Mouse (Mus musculus) embryonic fibroblast, embryonic 13.5 days (primary cell): ENCODE data around the gene Sirpa. TPM values are rescaled to one million over a fixed set of nuclear protein-coding genes. Genes with fewer than 3 reads are reported as not detected.

ENCODE experiments used
- H3K27ac ChIP-seq: 2 replicates; pipeline ENCODE4 v1.5.1; 2012; ENCODE audit warnings: low read length, control low read depth, inconsistent platforms; ENCODE audit not compliant: insufficient read depth
- H3K4me1 ChIP-seq: 2 replicates; pipeline ENCODE4 v1.6.1; 2011; ENCODE audit warnings: low read length; ENCODE audit not compliant: control insufficient read depth, insufficient read depth
- H3K4me3 ChIP-seq: 2 replicates; pipeline ENCODE4 v1.5.1; 2011; ENCODE audit warnings: mild to moderate bottlenecking, control low read depth, low read length; ENCODE audit not compliant: insufficient read depth
- CTCF ChIP-seq: IDR thresholded peaks from 2 replicates; pipeline ENCODE4 v1.5.1; 2011; ENCODE audit warnings: mild to moderate bottlenecking, control low read depth, low read length, moderate library complexity, borderline replicate concordance; ENCODE audit not compliant: insufficient read depth
- POLR2A ChIP-seq: IDR thresholded peaks from 2 replicates; pipeline ENCODE4 v1.6.1; 2011; ENCODE audit warnings: low read depth, mild to moderate bottlenecking, control low read depth, low read length, moderate library complexity
- polyA plus RNA-seq: library from polyadenylated mRNA; stranded (reverse); fragments of >200 nt; gene quantifications from 2 replicates; pipeline ENCODE4 v1.2.4, GENCODE M21; 2011; ENCODE audit warnings: low read depth; ENCODE audit not compliant: missing spikeins, insufficient read length

Sirpa gene
- polyA plus RNA-seq, 1 experiment: 26.0 TPM

DNA sequence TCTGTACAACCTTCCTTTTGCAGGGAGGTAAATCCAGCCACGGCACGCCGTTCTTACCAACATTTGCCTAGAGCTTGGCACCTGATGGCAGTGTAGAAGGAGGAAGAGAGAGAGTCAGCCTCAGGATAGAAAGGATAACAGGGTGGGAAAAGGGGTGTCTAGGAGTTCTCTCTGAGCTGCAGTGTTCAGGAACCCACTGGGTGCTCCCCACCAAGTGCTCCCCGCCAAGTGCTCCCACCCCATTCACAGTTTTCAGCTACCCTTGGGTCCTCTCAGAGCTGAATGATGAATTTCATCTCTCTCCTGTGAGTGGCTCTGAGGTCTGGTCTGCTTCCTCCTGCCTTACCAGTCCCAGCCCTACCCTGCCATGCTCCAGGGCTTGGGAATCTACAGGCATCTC is 1.9 kb downstream of the Sirpa start:
- Histone ChIP-seq H3K4me1 (no peaks in the 10 kb centered on the region; the same call in 1 of the 2 replicates), H3K4me3 (no peak overlapping the region), H3K27ac (no peak overlapping the region)
- TF ChIP-seq CTCF (no peak), POLR2A (no peak)

DNA sequence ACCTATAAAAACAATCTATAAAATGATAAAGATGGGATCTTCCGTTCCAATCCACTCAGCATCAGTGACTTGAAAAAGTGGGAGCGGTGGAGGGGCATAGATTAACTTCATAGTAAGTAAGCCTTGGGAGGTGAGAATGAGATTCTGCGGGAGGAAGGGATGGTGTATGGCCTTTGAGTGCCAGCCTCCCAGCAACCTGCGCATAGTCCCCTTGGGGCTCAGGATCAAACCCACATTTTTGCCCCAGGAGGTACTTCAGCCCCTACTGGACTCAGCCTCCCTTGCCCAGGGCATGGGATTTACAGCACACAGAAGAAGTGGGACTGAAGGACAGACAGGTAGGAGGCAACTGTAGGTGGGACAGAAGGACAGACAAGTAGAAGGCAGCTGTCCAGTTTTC is 2.6 kb downstream of the Sirpa start:
- no peak overlapping the region for H3K4me3 ChIP-seq
- no peak for TF ChIP-seq CTCF
- no peak for TF ChIP-seq POLR2A
- no peaks in the 10 kb centered on the region; the same call in 1 of the 2 replicates for H3K4me1 ChIP-seq
- no peak overlapping the region for H3K27ac ChIP-seq

DNA sequence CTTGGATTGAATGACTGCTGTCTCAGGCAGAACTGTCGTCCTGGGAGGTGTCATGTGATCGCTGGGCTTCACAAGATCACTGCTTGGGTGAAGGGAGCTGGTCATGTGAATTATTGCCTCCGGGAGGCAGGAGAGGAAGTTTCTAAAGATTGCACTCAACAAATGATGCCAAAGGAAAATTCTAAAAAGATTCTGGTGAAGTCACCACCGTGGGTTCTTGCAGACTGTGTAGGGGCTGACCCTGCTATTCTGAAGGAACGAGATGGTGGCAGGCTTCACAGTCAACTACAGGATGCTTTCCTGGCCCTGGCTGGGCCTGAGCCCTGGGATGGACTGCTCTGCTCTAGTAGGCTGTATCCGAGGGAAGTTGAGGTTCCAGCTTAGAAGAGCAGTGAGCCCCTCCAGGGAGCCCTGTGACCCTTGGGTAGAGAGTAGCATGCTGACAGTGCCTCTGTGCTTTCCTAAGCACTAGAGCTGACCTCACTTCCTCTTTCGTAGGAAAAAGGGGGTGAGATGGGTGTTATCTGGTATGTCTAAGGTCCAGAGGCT is 3.1 kb downstream of the Sirpa start:
- TF ChIP-seq POLR2A (no peak), CTCF (no peak)
- H3K4me3 ChIP-seq: no peak overlapping the region

DNA sequence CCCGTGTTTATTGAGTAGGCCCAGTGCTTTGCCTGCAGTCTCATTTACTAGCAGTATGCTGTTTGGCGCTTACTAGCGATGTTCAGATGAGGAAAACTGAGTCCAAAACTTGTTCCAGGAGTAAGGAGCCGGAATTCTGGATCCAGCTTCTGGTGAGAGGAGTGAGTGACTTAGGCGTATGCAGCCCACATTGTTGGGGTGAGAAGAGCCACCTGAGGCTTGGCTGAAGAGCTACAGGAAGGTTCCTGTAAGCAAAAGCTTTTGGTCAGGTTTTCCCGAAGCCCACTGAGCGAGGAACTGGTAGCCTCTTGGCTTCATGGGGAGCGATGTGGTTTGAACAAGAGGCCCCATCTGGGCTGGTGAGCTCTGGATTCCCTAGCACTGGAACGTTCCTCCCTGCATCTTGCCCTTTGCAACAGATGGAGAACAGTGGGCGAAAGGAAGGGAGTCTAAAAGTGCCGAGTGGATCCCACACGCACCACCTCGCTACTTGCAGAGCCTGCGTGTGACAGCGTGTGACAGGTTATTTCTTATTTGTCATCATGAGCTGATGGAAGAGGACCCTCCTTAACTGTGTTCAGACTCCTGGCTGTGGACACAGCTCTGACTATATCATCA is 4.0 kb downstream of the Sirpa start:
- no peak overlapping the region for H3K4me3 ChIP-seq
- no peak for TF ChIP-seq POLR2A
- no peak for TF ChIP-seq CTCF
- no peak overlapping the region for H3K27ac ChIP-seq
- H3K4me1 ChIP-seq: no peaks in the 10 kb centered on the region; the same call in 1 of the 2 replicates

More for the DNA sequence above, 3.1 kb downstream of the Sirpa start:
- H3K27ac ChIP-seq: no peak overlapping the region
- no peaks in the 10 kb centered on the region; the same call in 1 of the 2 replicates for H3K4me1 ChIP-seq

DNA sequence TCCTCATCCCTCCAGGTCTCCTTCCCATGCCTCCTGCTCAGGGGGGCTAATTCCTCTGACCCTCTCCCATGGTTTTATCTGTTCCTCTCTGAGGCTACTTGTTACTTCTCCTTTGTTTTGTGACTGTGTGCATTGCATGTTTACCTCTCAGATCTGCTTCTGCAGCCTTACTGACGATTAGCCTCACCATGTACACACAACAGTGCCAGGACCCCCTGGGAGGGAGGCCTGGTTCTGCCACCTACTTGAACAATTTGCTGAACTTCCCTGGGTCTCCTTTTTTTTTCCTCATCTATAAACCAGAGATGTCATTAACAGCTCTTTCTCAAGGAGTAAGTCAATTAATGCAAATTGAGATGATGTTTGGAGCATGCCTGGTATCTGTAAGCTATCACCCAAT is 4.9 kb downstream of the Sirpa start:
- Histone ChIP-seq H3K4me1 (no peaks in the 10 kb centered on the region), H3K4me3 (no peak overlapping the region), H3K27ac (no peak overlapping the region)
- TF ChIP-seq CTCF: no peak
- no peak for TF ChIP-seq POLR2A

DNA sequence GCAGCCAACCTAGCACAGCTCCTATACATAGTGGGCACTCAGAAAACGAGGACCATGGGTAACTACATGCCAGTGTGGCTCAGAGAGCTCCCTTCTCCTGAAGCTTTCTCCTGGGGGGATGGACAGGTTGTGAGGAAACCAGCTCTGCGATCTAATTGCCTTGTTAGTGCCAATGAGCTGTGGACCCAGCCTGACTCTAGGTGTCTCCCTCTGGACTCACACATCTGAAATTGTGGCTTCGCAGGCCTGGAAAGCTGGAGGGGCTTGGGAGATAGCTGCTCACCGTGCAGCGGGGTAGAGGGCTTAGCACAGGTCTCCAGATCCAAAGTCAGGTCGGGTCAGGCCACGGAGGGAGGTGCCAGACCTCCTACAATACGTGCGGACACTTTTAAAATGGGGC is 5.5 kb downstream of the Sirpa start:
- no peak overlapping the region for H3K27ac ChIP-seq
- no peaks in the 10 kb centered on the region for H3K4me1 ChIP-seq
- no peak overlapping the region for H3K4me3 ChIP-seq
- TF ChIP-seq CTCF: no peak
- TF ChIP-seq POLR2A: no peak

DNA sequence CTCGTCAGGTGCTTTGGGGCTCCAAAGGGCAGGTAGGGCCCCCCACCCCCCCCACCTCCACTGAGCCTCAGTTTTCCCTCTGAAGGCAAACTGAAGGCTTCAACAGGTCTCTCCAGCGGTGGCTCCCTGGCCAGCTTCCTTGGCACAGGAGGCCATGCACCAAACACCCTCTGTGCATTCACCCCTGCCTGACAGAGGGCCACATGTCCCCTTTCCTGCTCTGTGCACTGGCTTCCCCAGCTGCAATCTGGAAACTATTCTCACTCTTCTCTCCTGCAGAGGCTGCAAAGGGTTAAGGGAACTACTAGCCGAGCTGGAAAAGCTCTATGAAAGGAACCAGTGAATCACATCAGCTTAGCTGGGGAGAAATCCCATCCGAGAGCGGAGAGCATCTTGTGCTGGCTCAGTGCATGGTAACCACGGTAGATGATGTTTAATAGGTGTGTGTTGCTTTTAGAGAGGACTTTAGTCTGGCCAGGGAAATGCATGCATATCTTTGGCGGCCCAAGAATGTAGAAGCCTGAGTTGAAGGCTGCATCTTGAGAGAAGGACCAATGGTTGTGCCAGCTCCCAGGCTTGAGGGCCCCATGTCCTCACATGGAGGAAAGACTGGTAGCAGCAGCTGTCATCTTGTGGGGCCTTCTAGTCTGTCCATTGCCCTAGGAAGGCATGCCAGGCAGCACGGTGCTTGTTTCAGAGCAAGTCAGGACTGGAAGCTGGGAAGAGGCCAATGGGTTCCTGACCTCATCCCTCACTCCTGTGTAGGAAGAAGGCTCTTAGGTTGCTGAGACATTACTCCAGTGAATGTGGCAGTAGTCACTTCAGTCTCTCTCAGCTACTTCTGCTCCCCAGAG is 6.8 kb downstream of the Sirpa start:
- no peak overlapping the region for H3K4me3 ChIP-seq
- H3K4me1 ChIP-seq: no peaks in the 10 kb centered on the region
- no peak overlapping the region for H3K27ac ChIP-seq
- TF ChIP-seq POLR2A: no peak
- no peak for TF ChIP-seq CTCF

DNA sequence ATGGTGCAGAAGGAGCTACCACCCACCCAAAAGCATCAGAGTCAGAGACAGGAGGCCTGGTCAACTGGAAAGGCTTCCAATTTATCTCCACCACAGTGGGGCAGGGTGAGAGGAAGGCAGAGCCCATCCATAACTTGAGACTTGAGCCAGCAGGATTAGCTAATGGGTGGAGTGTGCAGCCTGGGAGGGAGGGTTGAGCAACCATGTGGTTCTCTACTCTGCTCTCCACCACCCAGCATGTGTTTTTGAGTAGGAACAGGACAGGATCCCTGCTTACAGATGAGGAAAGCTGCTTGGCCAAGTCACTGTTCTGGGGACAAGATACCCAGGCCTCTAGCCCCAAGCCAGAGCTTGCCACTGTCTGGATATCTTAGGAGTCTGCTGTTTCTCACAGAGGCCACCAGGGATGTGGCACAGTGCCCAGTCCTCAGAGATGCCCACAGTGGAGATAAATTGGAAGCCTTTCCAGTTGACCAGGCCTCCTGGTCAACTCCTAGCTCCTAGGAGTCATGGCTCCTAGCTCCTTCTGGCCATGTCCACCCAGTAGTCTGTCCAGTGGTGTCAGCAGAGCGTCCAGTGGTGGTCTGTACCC is 8.5 kb downstream of the Sirpa start:
- no peak overlapping the region for H3K27ac ChIP-seq
- no peaks in the 10 kb centered on the region for H3K4me1 ChIP-seq
- no peak for TF ChIP-seq POLR2A
- no peak for TF ChIP-seq CTCF
- H3K4me3 ChIP-seq: no peak overlapping the region

DNA sequence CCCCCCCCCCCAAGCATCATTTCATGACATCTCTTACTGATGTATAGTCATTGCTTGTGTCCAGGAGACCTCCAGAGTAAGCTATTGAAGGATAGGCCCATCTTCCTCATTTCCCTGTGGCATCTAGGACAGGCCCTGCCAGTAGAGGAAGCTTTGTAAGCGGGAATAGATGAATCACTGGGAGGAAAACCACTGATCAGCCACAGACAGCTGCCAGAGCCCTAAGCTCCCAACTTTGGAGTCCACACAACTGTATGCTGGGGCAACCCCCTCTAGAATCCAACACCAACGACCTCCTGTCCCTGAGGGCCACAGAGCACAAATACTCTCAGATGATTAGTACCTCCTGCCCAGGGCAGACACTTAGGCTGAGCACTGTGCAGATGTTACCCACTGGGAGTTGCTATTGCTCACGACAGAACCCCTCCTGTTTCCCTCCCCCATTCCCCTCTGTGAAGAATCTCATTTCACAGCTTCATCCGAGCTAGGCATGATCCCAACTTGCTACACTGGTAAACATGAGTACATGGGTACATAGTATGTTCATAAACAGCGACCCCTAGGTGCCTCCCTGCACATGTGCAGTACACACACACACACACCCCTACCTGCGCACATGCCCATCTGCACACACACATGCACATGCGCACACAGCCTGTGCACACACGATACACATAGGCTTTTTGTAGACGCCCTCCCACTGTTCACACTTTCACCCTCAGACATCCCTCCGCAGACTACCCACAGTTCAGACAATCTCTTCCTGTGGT is 9.4 kb downstream of the Sirpa start:
- Histone ChIP-seq H3K27ac (no peak overlapping the region), H3K4me3 (no peak overlapping the region), H3K4me1 (no peaks in the 10 kb centered on the region)
- TF ChIP-seq CTCF: no peak
- TF ChIP-seq POLR2A: no peak
